Mouse (Mus musculus): ENCODE data around the gene Cep89. TPM values are rescaled to one million over a fixed set of nuclear protein-coding genes. Genes with fewer than 3 reads are reported as not detected.

The Cep89 gene
- polyA plus RNA-seq, 1 experiment: 3.8 TPM

- H3K27me3 ChIP-seq (replicated peaks): no peaks in the 10 kb centered on the region
- H3K4me3 ChIP-seq (replicated peaks): no peak overlapping the region
These were observed 19.8 kb downstream of the Cep89 start for GRCm38 (mm10) chr7:35416654-35416948.

GRCm38 (mm10) chr7:35423071-35423470 lies 26.2 kb downstream of the Cep89 start:
- Histone ChIP-seq H3K4me1 (no peaks in the 10 kb centered on the region), H3K4me3 (replicated peaks) (no peak overlapping the region), H3K9me3 (no peaks in the 10 kb centered on the region), H3K27me3 (replicated peaks) (no peaks in the 10 kb centered on the region), H3K36me3 (replicated peaks; ENCODE audit: low read length) (peaks cover 76% of the 10 kb centered on the region)
- TF ChIP-seq FLI1 (IDR thresholded peaks at IDR 0.05; ENCODE audit: low read length) (no peak), GATA1 (IDR thresholded peaks at IDR 0.05; ENCODE audit: borderline replicate concordance, low read length) (no peak)

More at GRCm38 (mm10) chr7:35416654-35416948, 19.8 kb downstream of the Cep89 start:
- no peak for TF ChIP-seq GATA1 (IDR thresholded peaks at IDR 0.05; ENCODE audit: borderline replicate concordance, low read length)
- H3K4me1 ChIP-seq: no peaks in the 10 kb centered on the region; the same call in 1 of the 2 replicates
- H3K9me3 ChIP-seq: no peaks in the 10 kb centered on the region
- H3K36me3 ChIP-seq (replicated peaks; ENCODE audit: low read length): peaks cover 89% of the 10 kb centered on the region

- Histone ChIP-seq H3K9me3 (no peaks in the 10 kb centered on the region), H3K36me3 (replicated peaks; ENCODE audit: low read length) (peaks cover 70% of the 10 kb centered on the region), H3K27me3 (replicated peaks) (no peaks in the 10 kb centered on the region), H3K4me3 (replicated peaks) (no peak overlapping the region), H3K4me1 (no peaks in the 10 kb centered on the region; the same call in 1 of the 2 replicates)
- no peak for TF ChIP-seq FLI1 (IDR thresholded peaks at IDR 0.05; ENCODE audit: low read length)
- TF ChIP-seq GATA1 (IDR thresholded peaks at IDR 0.05; ENCODE audit: borderline replicate concordance, low read length): no peak
These were observed 31.3 kb downstream of the Cep89 start for GRCm38 (mm10) chr7:35428146-35428545.

- H3K4me1 ChIP-seq: no peaks in the 10 kb centered on the region; the same call in 1 of the 2 replicates
- TF ChIP-seq FLI1 (IDR thresholded peaks at IDR 0.05; ENCODE audit: low read length) (no peak), GATA1 (IDR thresholded peaks at IDR 0.05; ENCODE audit: borderline replicate concordance, low read length) (no peak)
- H3K36me3 ChIP-seq (replicated peaks; ENCODE audit: low read length): peaks cover 85% of the 10 kb centered on the region
- H3K4me3 ChIP-seq (replicated peaks): no peak overlapping the region
- no peaks in the 10 kb centered on the region for H3K9me3 ChIP-seq
- H3K27me3 ChIP-seq (replicated peaks): no peaks in the 10 kb centered on the region
These were observed 38.4 kb downstream of the Cep89 start for GRCm38 (mm10) chr7:35435266-35435665.

GRCm38 (mm10) chr7:35447501-35447900 lies 50.7 kb downstream of the Cep89 start:
- no peak for TF ChIP-seq FLI1 (IDR thresholded peaks at IDR 0.05; ENCODE audit: low read length)
- no peak for TF ChIP-seq GATA1 (IDR thresholded peaks at IDR 0.05; ENCODE audit: borderline replicate concordance, low read length)
- Histone ChIP-seq H3K4me3 (replicated peaks) (no peak overlapping the region), H3K36me3 (replicated peaks; ENCODE audit: low read length) (no peaks in the 10 kb centered on the region), H3K9me3 (0 out of 2 replicates have a peak, but pooled peaks cover 4% of the 10 kb centered on the region), H3K27me3 (replicated peaks) (peaks cover 15% of the 10 kb centered on the region), H3K4me1 (no peaks in the 10 kb centered on the region)

- 0 out of 2 replicates have a peak, but pooled peaks cover 4% of the 10 kb centered on the region for H3K9me3 ChIP-seq
- TF ChIP-seq FLI1 (IDR thresholded peaks at IDR 0.05; ENCODE audit: low read length) (no peak), GATA1 (IDR thresholded peaks at IDR 0.05; ENCODE audit: borderline replicate concordance, low read length) (no peak)
- no peaks in the 10 kb centered on the region for H3K36me3 ChIP-seq (replicated peaks; ENCODE audit: low read length)
- no peak within 1 kb of the TSS for H3K4me3 ChIP-seq (replicated peaks)
- peaks cover 15% of the 10 kb centered on the region for H3K27me3 ChIP-seq (replicated peaks)
- H3K4me1 ChIP-seq: no peaks in the 10 kb centered on the region
These were observed 51.4 kb downstream of the Cep89 start, which contains the start of gene Slc7a9 for GRCm38 (mm10) chr7:35447996-35448846. Slc7a9 (plus strand) TSS chr7:35448796.

- 0 out of 2 replicates have a peak, but pooled peaks cover 4% of the 10 kb centered on the region for H3K9me3 ChIP-seq
- peaks cover 15% of the 10 kb centered on the region for H3K27me3 ChIP-seq (replicated peaks)
- H3K36me3 ChIP-seq (replicated peaks; ENCODE audit: low read length): no peaks in the 10 kb centered on the region
- H3K4me3 ChIP-seq (replicated peaks): no peak overlapping the region
- TF ChIP-seq GATA1 (IDR thresholded peaks at IDR 0.05; ENCODE audit: borderline replicate concordance, low read length): no peak
- no peak for TF ChIP-seq FLI1 (IDR thresholded peaks at IDR 0.05; ENCODE audit: low read length)
- H3K4me1 ChIP-seq: no peaks in the 10 kb centered on the region
These were observed 52.0 kb downstream of the Cep89 start for GRCm38 (mm10) chr7:35448867-35449266.

GRCm38 (mm10) chr7:35456091-35456814 lies 59.4 kb downstream of the Cep89 start:
- Histone ChIP-seq H3K36me3 (replicated peaks; ENCODE audit: low read length) (no peaks in the 10 kb centered on the region), H3K4me3 (replicated peaks) (peak overlapping the region; percentile 21), H3K9me3 (no peaks in the 10 kb centered on the region), H3K27me3 (replicated peaks) (peaks cover 7% of the 10 kb centered on the region), H3K4me1 (peaks cover 20% of the 10 kb centered on the region)
- TF ChIP-seq FLI1 (IDR thresholded peaks at IDR 0.05; ENCODE audit: low read length) (no peak), GATA1 (IDR thresholded peaks at IDR 0.05; ENCODE audit: borderline replicate concordance, low read length) (no peak)

- H3K36me3 ChIP-seq (replicated peaks; ENCODE audit: low read length): no peaks in the 10 kb centered on the region
- H3K4me1 ChIP-seq: peaks cover 20% of the 10 kb centered on the region
- H3K4me3 ChIP-seq (replicated peaks): no peak overlapping the region
- TF ChIP-seq FLI1 (IDR thresholded peaks at IDR 0.05; ENCODE audit: low read length): no peak
- no peak for TF ChIP-seq GATA1 (IDR thresholded peaks at IDR 0.05; ENCODE audit: borderline replicate concordance, low read length)
- H3K27me3 ChIP-seq (replicated peaks): peaks cover 12% of the 10 kb centered on the region
- H3K9me3 ChIP-seq: no peaks in the 10 kb centered on the region
These were observed 64.1 kb downstream of the Cep89 start for GRCm38 (mm10) chr7:35460971-35461370.

GRCm38 (mm10) chr7:35465027-35465426 lies 68.2 kb downstream of the Cep89 start:
- no peak for TF ChIP-seq GATA1 (IDR thresholded peaks at IDR 0.05; ENCODE audit: borderline replicate concordance, low read length)
- no peak for TF ChIP-seq FLI1 (IDR thresholded peaks at IDR 0.05; ENCODE audit: low read length)
- H3K36me3 ChIP-seq (replicated peaks; ENCODE audit: low read length): no peaks in the 10 kb centered on the region
- peaks cover 13% of the 10 kb centered on the region for H3K27me3 ChIP-seq (replicated peaks)
- peaks cover 12% of the 10 kb centered on the region for H3K4me1 ChIP-seq
- H3K4me3 ChIP-seq (replicated peaks): no peak overlapping the region
- no peaks in the 10 kb centered on the region for H3K9me3 ChIP-seq

Measured in megakaryocyte, embryonic 14.5 days (primary cell).